Mouse (Mus musculus) CD4-positive helper T cell, adult 2 months (primary cell): ENCODE data around the gene Ndufv2.

Experiments used
- DNase-seq: peaks from one replicate; pipeline ENCODE4 v3.0.0-alpha.2; 2012; ENCODE audit warnings: low read depth, missing footprints, low spot score

The Ndufv2 gene

DNA sequence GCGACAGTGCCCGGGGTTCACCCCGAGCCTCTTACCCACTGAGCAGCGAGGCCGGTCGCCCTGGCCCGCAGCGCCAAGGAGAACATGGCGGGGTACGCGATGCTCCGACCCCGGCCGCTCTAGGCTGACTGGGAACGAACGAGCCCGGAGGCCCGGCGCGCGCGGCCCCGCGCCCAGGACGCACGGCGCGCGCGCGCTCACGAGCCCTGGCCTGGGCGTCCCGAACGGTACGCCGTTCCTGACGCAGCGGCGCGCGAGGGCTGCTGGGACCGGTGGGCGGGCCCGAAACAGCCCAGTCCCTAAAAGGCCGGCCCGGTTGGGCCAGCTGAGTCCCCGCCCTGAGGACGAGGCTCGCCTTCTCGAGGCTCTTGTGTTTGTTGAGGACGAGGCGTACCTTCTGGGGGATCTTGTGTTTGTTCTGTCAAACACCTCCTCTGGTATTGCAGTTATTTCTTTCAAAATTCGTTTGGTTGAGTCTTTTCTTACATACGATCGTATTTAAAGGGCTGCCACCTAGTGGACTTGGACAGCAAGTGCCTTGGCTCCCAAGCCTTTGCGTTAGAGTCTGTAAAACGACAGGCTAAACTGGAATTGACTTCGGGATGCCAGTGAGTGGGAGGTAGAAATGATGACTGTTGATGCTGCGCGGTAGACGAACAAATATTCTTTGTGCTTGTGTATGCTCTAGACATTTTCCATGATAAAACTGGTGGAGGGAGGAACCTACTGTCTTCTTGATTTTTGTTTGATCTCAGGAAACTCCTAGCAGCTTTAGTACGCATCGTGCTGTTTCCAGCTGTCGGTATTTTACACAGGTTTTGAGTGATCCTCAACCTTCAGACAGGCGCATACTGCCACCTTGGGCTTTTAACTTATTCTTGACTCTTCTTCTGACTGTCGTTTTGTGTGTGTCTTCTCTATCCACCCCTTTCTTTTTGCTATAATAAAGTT, at the start of gene Ndufv2:
Gene Ndufv2 (minus strand): TSS at position 180 of the 951 bp plus-strand sequence.
- DNase-seq: peak; percentile 98

DNA sequence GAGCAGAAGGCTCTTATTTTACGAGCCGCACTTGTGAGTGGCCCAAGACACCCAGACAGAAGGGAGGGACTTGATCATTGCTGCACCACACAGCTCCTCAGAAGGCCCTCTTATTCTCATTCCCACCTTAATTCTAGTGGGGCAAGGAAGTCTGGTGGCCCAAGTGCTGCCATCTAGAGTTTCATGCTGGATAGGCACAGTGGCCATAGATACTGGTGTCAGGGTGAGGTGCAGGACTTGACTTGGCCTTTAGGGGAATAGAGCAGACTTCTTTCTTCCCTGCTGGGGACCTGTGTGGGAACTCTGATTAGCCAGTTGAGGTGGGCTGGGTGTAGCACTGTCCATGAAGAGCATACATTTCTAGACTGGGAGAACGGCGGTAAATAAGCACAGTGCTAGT, 29.9 kb upstream of the Ndufv2 start:
- peak; percentile 47 for DNase-seq

DNA sequence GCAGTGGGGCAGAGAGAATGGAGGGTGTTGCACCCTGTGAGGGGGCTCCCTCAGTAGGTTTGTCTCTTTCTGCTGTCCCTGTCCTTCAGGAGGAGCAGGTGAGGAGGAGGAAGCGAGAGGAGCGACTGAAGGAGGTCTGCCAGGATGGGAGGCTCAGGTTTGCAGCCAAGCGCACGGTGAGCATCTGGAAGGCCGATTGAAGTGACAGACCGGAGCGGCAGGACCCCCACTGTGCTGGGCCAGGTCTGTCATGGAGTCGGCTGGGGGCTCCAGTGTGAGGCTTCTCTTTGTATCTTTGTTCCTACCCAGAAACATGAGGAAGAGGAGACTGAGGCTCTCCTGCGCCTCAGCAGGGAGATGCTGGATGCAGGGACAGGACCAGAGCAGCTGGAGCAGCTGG, 29.0 kb upstream of the Ndufv2 start:
- DNase-seq: no peak

DNA sequence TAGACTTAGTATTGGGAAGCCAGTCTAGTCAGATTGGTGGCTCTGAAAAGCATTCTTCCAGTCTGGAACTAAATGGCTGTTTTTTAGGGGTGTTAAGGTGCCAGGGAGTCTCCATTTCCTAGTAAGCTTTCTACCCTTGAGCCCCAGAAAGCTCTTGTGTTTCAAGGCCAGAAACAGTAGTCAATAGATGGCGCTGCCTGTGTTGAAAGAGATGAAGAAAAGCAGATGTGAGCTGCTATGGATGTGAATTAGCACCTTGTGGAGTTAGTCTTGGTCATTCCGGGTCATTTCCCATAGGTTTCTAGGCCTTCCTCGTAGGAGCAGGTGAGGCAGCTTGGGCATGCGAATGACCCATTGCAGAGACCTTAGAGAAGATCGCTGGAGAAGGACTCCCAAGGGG, 23.9 kb upstream of the Ndufv2 start:
- DNase-seq: peak; percentile 22

DNA sequence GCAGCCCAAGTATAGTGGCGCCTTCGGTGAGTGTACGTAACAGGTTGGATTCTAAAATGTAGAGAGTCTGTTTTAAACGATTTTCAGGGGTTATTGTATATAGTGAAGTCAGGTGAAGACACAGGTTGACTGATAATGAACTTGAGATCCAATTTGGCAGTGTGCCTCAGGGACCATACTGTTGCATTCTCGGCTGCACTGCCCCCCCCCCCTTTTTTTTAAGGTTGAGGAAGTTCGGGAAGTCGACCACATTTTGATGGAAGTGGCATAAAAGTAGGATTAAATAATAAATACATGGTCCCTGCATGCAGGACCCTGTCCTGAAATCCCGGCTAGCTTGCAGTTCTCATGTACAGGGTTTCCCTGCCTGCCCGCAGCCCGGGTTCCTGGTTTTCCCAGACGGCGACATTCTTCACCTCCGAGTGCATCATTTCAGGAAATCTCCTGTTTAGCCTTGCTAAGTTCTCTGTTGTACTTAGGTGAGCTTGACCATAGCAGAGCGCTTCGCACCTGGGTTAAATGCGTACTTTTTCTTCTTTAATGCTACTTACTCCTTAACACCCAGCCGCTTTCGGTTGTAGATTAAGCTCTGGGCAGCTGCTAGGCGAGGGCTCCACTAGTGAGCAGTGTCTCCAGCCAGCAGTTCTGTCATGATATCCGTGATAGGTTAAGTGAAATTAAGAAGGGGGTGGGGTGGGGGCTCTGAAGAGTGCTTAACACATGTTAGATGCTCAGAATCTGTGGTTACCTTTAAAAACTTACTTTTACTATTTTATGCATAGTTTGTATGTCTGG, 22.7 kb upstream of the Ndufv2 start:
- DNase-seq: peak; percentile 10

DNA sequence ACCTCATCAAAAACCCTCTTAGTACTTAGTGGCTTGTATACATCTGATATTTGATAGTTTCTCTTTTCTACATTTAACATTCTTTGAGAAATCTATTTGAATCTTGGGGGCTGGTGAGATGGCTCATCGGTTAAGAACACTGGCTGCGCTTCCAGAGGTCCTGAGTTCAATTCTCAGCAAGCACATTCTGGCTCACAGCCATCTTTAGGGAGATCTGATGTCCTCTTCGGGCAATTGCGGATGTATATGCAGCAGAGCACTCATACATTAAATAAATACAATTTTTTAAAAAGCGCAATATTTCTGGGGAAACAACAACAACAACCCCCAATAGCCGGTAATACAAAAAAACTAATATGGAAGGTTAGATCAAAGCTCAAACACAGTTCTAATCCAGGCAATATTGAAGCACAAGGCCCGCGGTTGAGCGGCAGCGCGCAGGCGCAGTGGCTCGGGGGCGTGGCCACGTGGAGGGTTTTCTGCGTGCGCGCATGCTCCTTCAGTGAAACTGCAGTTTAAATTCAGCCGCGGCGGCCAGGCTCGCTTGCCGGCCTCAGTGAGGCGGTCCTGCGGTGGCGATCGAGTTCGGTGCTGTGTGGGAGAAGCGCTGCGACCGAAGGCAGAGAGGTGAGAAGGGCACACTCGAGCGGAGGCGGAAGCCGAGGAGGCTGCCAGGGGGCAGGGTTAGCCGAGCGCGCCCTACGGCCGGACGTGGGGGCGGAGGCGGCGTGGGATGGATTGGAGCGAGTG, 21.9 kb upstream of the Ndufv2 start, which contains the start of gene Ddx11:
Gene Ddx11 (plus strand): TSS at position 455 of the 750 bp plus-strand sequence.
- DNase-seq: peak; percentile 92

DNA sequence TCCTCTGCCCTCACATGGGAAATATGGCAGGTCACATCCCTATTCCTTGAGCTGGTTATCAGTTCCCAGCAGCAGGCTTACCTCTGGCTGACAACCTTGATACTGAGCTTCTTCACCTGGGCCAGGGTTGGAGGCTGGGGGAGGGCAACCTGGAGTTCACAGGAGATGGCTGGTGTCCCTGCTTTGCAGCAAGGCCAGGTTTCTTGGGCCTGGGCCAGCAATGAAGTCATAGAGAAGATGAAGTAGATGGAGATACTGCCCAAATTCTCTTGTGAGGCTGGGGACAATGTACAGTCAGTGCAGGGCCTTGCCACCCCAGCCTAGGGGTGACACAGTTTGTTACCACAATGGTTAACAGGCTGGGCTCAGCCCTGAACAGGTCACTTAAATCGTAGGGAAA, 19.3 kb upstream of the Ndufv2 start:
- DNase-seq: no peak

DNA sequence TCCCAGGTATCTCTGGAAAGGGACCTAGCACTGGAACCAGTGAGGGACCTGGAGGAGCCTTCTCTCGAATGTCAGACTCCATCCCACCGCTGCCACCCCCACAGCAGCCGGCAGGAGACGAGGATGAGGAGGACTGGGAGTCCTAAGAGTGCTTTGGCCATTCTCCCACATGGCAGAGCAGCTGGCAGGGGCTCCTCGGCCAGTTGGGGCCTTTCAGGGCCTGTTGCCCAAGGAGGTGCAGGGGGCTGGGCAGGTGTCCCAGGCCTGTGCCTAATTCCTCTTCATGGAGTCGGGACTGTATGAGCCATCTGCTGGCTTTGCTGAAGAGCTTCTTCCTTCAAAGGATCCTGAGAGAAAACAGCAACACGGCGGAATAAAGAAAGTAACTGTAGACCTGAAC, 17.6 kb upstream of the Ndufv2 start:
- DNase-seq: no peak

DNA sequence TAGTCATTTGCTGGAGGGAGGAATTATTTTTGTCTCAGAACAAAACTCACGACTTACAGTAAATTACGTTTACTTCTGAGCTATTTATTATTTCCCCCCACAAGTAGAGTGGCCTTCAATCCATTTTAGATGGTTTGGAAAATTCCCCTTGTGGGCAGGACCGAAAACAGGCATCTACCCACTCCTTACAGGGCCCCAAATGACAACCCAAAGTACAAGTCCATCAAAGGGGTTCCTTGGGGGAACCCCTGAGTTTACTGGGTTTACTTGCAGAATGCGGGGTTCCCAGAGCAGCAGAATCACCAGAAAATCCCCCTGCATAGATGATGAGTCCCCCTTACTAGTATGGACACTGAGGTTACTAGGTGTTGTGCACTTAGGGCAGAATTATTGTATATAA, 10.8 kb upstream of the Ndufv2 start:
- DNase-seq: peak; percentile 67

DNA sequence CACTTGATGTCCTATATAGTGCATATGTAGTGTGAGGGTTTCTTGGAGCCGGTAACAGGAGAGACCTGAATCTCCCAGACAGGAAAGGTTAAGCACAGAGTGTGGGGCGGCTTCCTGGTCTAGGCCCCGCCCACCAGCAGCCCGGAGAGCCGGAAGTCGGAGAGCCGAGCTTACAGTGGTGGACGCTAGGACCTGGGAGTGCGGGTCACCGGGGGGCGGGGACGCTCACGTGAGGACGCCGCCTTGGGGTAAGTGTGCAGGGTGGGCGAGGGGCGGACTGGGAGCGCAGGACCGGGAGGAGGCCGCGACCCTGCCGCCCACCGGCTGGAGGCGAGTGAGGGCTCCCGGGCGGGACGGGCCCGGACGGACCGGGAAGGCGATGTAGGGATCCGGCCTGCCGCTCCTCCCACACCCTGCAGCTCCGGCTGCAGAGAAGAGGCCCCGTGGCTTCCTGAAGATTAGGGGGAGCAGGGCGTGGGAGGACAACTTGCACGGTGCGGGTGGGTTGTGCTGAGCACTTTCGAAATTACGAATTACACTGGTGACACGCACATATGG, 10.1 kb upstream of the Ndufv2 start, which contains the start of gene Washc1:
Gene Washc1 (plus strand): TSS at position 144 of the 558 bp plus-strand sequence.
- peak; percentile 92 for DNase-seq

DNA sequence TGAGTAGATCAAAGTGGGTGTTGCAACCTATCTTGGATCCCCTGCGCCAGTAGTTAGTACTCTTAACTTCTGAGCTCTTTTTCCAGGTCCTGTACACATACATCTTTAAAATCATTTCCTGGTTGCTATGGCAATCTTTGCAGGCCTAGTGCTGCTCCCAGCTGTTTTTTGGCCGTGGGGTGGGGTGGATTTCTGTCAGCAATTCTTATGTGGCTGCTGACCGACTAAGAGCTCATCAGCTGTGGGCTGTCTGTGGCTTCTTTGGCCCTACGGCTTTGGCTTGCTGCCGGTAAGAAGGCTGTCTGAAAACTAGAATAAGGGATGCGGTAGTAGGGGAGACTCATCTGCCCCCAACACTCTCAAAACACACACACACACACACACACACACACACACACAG, 9.4 kb upstream of the Ndufv2 start:
- DNase-seq: peak; percentile 52

DNA sequence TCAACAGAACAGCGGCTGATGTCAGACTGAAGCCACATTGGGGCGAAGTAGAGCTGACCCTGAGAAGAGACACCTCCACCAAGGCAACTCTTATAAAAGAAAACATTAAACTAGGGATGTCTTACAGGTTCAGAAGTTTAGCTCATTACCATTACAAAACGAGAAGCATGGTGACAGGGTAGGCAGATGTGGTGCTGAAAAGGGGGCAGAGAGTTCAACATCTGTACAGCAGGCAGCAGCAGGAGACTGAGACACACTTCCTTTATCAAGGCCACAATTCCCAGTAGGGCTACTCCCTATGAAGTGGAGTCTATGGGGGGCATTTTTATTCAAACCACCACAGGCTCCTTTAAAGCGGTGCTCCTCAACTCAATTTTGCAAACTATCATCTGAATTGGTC, 6.8 kb upstream of the Ndufv2 start:
- DNase-seq: no peak

DNA sequence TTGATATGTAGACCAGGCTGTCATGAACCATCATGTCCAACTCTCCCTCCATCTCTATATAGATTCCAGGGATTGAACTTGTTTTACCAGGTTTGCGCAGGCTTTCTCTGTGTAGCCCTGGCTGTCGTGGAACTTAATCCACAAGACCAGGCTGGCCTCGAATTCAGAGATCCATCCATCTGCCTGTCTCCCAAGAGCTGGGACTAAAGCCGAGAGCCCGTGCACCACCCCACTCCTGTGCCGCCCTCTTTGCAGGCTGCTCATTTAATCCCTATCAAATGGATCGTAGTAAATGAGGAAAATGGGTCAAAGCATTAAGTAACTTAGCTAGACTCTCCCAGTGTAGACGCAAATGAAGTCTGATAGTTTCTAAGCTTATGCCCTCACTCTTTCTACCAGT, 6.1 kb upstream of the Ndufv2 start:
- DNase-seq: no peak

DNA sequence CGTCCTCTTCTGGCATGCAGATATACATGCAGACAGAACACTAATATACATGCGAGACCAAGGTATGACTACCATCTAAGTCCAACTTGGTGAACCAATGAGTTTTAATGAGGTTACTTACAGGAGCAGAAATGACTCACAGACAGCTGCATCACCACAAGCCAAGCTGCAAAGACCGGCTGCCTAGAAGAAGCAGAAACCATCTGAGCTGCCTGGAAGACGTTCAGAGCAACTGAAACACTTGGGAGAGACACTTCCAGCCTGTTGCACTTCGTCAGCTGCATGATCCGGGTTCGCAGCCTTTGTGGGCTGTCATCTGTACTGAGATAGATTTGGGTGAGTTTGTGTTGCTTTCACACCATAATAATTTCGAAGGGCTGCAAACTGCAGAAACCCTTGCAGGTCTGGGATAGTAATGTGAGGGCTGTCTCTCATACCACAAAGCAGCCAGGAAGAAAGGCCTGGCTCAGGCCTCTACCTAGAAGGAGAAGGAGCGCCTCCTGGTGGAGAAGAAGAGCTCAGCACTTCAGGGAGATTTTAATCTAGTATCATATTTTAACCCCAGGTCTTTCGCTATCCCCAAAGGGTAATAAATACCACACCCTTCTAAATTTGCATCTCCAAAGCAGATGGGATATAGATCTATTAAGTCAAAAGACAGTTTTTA, 5.4 kb upstream of the Ndufv2 start:
- DNase-seq: peak; percentile 75

DNA sequence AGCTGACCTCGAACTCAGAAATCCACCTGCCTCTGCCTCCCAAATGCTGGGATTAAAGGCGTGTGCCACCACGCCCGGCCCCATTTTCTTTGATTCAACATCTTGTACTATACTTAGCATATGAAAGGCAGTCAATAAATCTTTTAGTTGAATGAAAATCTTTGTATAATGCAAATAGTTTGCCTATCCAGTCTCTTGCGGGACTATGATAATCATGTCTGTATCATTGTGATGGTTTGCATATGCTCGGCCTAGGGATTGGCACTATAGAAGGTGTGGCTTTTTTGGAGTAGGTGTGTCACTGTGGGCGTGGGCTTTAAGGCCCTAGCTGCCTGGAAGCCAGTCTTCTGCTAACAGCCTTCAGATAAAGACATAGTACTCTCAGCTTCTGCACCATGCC, 2.7 kb upstream of the Ndufv2 start:
- DNase-seq: no peak

DNA sequence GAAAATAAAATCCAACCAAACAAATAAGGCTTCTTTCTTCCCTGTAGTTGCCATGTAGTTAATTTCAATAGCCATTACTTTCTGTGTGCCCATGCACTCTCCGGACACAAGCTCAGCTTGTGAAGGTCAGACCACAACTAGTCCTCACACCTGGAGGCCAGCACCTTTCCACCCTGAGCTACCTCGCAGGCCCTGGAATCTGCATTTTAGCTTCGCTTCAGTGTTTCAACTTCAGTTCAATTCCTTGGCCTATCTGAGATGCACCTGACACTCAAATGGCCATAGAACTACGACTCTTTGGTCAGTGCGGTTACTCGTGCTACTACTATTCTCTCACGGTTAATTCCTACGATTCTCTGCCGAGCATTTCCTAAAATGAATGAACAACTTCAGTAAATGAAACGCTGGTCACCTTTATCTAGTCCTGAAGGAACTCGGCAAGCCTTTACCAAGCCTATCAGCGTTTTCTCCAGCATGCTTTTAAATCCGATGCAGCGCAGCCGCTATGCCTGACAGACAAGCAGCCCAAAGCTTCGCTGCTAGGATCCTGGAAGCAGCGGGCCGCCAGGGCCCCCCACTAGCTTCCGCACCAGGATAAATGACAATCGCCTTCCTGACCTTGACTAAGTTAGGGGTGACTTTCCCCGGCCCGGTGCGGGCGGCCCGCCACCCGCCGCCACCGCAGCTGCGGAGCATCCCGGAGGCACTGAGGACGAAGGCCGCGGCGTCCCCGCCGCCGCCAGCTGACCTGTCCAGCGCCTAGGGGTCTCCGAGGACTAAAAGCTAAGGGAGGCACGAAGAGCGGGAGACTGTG, 586 bp downstream of the Ndufv2 start:
- no peak for DNase-seq

DNA sequence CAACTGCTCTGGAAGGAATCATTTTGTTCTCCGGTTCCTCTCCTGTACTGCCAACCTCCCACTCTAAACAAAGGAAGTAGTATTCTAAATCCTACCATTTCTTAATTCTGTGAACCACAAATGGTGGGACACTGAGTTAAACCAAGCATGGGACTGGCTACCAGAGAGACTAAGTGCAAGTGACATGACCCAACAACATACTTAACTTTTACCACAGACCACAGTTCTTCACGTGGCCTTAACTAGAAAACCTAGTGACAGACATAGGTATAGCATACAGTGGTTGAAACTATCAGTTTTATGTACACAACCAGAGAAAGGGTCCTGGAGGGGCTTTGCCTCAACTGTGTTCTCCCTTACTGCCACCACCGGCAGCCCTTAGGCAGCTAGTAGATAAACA, 8.7 kb downstream of the Ndufv2 start:
- DNase-seq: no peak

DNA sequence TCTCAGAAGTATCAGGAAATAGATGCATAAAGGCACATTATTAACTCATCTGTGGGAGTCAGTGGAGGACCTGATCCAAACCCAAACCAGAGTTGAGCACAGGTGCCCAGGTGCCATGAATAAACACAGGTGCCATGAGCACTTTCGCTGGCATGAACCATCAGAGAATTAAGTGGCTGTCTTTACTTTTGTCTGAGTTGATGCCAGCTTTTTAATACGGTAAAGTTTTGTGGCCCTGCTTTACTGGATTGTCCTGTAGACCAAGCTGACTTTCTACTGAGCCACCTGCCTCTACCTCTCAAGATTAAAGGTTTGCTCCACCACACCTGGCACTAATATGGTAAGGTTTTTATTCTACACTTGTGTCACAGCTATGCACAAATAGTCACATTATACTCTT, 9.3 kb downstream of the Ndufv2 start:
- no peak for DNase-seq

DNA sequence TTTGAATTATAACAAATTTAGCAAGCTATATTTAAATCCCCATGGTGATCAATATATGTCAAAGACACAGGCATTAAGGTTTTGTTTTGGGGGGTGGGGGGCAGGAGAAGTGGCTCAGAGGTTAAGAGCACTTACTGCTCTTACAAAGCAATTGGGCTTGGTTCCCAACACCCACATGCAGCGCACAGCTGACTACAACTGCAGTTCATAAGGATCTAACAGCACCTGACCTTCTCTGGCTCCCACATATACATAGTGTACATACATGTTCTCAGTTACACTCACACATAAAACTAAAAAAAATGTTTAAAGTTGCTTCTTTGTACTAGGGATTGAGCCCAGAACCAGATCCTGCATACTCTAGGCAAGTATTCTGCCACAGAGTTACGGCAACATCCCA, 10.0 kb downstream of the Ndufv2 start:
- DNase-seq: no peak

DNA sequence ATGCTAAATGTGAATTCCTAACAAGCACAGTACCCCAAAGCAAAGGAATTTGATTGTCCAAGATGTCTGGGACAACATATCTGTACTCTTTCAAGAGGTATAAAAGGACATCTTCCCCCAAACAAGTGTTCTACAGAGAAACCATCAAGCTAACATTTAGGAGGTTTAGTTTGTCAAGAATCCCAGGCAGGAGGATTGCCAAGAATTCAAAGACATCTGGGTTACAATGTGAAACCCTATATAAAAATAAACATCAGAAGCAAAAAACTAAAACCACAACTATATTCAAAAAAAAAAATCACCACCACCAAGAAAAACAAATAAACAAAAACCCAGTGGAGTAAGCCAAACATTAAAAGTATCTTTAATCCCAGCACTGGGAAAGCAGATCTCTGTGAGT, 11.1 kb downstream of the Ndufv2 start:
- no peak for DNase-seq
